Mouse (Mus musculus) gastrocnemius, postnatal 36 days (tissue): ENCODE data around the gene Zp2. TPM values are rescaled to one million over a fixed set of nuclear protein-coding genes. Genes with fewer than 3 reads are reported as not detected.

Source experiments
- DNase-seq, 2 experiments: peaks; one replicate each; pipeline ENCODE4 v3.0.0; 2022
- intact Hi-C: fragments of 180-260 bp; cut with DNase I; formaldehyde crosslinking; loops from one replicate; pipeline ENCODE4 v1.15.1; 2025
- long read RNA-seq, 2 experiments: library from polyadenylated mRNA; stranded (forward); transcript quantifications; one replicate each; pipeline ENCODE4 v2.0.0; 2021
- total RNA-seq, 2 experiments: library from RNA; stranded (reverse); gene quantifications; 2 replicates each; pipeline ENCODE4 v1.2.3; 2021

The Zp2 gene
- under 1 TPM; 0.17 to 0.33 TPM for total RNA-seq
- long read RNA-seq, experiment 1 = 0 reads
- long read RNA-seq, experiment 2, partial matches to known transcripts = 0 of 1 reads
- long read RNA-seq, experiment 2, other reads (novel, unspliced or antisense) = 1 of 1 reads

GRCm38 (mm10) chr7:120145191-120145590 lies at the start of gene Zp2:
TSS of gene Zp2 (minus strand) at chr7:120145291.
- intact Hi-C loops = no loop called here
- DNase-seq = no peak

DNA sequence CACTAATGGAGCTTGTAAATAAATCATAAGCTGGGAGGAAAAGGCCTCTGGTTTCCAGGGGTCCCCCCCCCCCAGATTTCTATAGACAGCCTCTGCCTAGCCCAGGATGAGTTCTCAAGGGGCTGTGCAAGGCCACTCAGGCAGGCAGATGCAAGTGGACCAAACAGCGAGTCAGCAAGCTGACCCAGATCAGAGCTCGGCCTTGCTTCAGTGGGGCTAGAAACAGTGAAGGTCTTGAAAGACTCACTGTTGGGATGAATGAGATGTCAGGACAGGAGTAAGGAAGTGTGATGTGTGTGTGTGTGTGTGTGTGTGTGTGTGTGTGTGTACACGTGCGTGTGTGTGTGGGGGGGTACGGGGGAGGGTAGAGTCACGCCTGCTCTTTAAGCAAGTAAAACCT lies 47.7 kb upstream of the Zp2 start:
- intact Hi-C loops = loop anchor here (5.0 kb wide), 1 partner anchor 61 kb away; no protein-coding TSS in a partner anchor
- no peak for DNase-seq

GRCm38 (mm10) chr7:120192207-120192606 lies 47.1 kb upstream of the Zp2 start:
- DNase-seq = no peak
- intact Hi-C loops = loop anchor here (5.0 kb wide), 1 partner anchor 60 kb away; no protein-coding TSS in a partner anchor

- intact Hi-C loops = loop anchor here (5.0 kb wide), 1 partner anchor 58 kb away; no protein-coding TSS in a partner anchor
- no peak for DNase-seq
Observed at GRCm38 (mm10) chr7:120190150-120190665, 45.1 kb upstream of the Zp2 start.

DNA sequence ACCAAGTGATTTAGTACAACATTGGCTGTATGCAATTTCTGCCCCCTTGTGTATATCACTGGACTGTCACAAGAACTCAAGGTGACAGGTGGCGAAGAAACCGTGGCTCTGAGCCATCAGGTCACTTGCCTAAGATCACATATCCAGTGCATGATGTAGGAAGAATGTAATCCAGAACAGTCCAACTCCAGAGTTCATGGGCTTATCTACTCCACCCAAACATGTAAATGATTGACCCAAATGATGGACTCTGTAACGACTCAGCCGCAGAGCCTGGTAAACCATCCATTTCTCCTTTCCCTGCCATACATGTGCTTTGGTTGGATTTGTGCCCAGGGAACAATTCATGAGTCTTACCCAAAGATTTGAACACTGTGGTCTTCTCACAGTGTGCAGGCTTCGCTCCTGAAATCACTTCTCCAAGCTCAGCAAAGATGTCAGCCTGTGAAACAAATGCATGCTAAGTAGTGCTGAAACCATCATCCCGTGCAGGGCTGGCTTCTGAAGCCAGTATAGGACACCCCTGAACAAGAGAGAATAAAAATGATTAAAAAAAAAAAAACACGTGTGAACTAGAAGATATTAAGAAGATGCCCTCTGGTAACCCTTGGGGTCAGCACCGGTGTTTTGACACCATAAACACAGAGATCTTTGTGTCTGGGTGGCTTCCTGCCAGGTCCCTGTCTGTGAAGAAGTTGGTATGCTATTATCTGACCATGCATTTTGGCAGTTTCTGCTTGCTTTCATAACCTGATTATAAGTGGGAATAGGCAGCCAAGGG lies 44.5 kb upstream of the Zp2 start:
- no peak for DNase-seq
- intact Hi-C loops = loop anchor here (5.0 kb wide), 1 partner anchor 57 kb away; no protein-coding TSS in a partner anchor

GRCm38 (mm10) chr7:120188946-120189345 lies 43.9 kb upstream of the Zp2 start:
- intact Hi-C loops = no loop called here
- DNase-seq = no peak

- no peak for DNase-seq
Observed at GRCm38 (mm10) chr7:120182891-120183290, 37.8 kb upstream of the Zp2 start.

DNA sequence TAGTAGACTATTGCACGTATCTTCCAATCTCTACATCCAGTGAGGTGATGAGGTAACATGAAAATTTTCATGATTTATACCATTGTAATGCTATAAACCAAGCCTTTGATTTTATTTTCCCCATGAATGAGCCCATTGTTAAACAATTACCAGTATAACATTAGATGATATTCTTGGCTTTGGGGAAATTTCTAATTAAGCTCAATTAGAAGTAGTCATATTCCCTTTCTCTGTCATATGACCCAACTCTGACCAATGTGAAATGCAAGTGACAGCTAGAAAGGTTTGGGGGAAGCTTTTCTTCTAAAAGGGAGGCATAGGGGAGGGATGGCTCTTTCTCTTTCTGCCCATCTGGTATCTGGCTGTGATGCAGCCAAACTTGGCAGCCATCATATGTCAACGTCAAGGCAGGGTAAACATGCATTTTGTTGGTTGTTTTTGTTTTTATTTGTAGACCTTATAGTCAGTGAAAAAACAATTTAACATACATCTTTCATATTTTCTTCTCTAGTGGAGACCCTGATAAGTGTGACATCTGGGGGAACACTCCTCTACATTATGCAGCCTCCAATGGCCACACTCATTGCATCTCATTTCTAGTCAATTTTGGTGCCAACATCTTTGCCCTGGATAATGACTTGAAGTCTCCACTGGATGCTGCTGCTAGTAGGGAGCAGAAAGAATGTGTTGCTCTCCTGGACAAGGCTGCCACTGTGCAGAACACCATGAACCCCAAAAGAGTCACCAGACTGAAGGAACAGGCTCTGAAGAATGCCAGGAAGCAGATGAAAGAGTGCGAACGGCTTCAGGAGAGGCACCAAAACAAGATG lies 36.5 kb upstream of the Zp2 start:
- intact Hi-C loops = no loop called here
- DNase-seq = no peak

More at GRCm38 (mm10) chr7:120182891-120183290, 37.8 kb upstream of the Zp2 start:
- intact Hi-C loops = no loop called here

GRCm38 (mm10) chr7:120180547-120180946 lies 35.5 kb upstream of the Zp2 start:
- no peak for DNase-seq
- intact Hi-C loops = no loop called here

GRCm38 (mm10) chr7:120178935-120179334 lies 33.8 kb upstream of the Zp2 start:
- DNase-seq = no peak
- intact Hi-C loops = no loop called here

- no peak for DNase-seq
- intact Hi-C loops = no loop called here
Observed at GRCm38 (mm10) chr7:120177611-120178010, 32.5 kb upstream of the Zp2 start.

GRCm38 (mm10) chr7:120174723-120175504 lies 29.8 kb upstream of the Zp2 start:
- intact Hi-C loops = no loop called here

DNA sequence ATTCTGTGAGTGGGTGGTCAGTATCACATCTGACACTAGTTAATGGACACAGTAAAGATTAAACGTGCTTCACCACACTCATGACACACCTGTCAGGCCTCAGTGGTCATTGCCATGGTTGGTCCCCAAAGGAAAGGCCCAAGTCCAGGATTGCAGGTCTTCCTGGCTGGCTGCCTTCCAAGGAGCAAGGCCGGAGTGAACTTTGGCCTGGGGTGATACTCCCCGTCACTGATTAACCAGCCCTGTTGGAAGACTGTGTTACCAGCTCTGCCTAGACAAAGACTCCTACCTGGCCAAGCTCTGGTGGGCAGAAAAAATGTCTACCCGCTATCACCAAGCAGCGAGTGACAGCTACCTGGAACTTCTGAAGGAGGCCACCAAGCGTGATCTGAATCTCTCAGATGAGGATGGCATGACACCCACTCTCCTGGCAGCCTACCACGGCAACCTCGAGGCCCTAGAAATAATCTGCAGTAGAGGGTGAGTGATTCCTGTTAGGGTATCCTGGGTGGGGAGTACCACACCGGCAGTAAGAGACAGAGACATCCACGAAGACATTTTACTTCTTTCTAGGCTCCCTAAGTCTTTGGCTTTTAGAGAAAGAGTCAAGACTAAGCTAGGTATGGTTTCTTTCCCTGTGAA lies 28.6 kb upstream of the Zp2 start, which contains the start of gene Anks4b:
Anks4b (plus strand) TSS at position 256 of the 642 bp plus-strand sequence.
- intact Hi-C loops = no loop called here
- no peak for DNase-seq

More at GRCm38 (mm10) chr7:120174723-120175504, 29.8 kb upstream of the Zp2 start:
- DNase-seq = no peak

DNA sequence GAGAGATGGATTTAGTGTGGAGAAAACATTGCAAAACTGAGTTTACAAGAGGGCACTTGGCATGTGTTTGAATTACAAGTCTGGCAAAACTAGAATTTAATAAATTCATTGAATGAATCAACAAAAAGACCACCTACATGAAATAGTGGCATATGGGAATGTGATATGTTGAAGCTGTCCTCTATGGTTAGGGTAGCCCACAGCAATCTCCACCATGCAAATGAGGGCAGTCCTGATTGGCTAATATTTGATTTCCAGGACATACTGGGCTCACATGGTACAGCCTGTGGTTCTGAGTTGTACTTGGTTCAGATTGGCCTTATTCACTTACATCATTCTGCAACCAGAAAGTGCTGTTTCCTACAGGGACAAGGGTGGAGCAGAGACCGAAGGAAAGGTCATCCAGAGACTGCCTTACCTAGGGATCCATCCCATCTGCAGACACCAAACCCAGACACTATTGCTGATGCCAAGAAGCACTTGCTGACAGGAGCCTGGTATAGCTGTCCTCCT lies 27.2 kb upstream of the Zp2 start:
- intact Hi-C loops = no loop called here
- no peak for DNase-seq

- intact Hi-C loops = no loop called here
- no peak for DNase-seq
Observed at GRCm38 (mm10) chr7:120163581-120164251, 18.6 kb upstream of the Zp2 start.

- DNase-seq = no peak
- intact Hi-C loops = no loop called here
Observed at GRCm38 (mm10) chr7:120158121-120158613, 13.1 kb upstream of the Zp2 start.

- intact Hi-C loops = no loop called here
Observed at GRCm38 (mm10) chr7:120157575-120158061, 12.5 kb upstream of the Zp2 start.

DNA sequence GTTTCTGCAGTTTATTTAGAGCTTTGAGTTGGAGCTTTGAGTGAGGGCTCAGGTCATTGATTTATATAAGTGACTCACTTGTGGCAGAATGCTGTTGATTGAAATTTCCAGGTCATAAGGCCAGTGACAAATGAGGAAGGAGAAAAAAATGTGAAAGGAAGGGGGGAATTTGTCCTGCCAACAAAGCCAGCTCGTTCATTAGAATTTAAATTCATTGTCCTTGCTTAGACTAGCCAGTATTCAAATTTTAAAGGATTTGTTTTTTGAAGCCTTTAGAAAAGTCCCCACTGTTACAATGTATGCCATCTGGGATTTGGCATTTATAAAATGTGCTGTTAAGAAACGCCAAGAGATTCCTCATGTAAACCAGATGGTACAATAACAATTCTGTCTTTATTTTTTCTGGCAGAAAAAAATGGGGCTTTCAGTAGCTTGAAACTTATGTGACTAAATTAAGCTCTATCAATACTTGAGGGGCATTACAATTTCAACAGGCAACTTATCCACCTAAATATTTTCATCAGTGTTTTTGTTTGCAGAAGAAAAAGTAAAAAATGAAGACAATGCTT lies 11.8 kb upstream of the Zp2 start:
- no peak for DNase-seq
- intact Hi-C loops = no loop called here

More at GRCm38 (mm10) chr7:120157575-120158061, 12.5 kb upstream of the Zp2 start:
- DNase-seq = no peak
